Mouse (Mus musculus) heart, embryonic 14.5 days (tissue): Measurements from ENCODE around the gene Eva1c. TPM values are rescaled to one million over a fixed set of nuclear protein-coding genes. Genes with fewer than 3 reads are reported as not detected.

Experiments
- ATAC-seq: fragments of 200-750 bp; cut with Nextera tagmentation; 2 replicates; pipeline ENCODE4 v1.8.0; 2017; ENCODE audit warnings: low read depth, moderate TSS enrichment; ENCODE audit not compliant: insufficient number of reproducible peaks, insufficient read depth, low FRiP score
- H3K27ac ChIP-seq, 2 experiments: fragments of 200-500 bp in 1 of 2; fragments of 300-500 bp in 1 of 2; sonication (generic) in 1 of 2; replicated peaks in 1 of 2; 2 replicates each; pipeline ENCODE4 v1.5.1; 2012 to 2014; ENCODE audit warnings: low read depth in 2 of 2, low read length in 2 of 2, control low read depth in 1 of 2, mild to moderate bottlenecking in 1 of 2, mixed read lengths in 1 of 2; ENCODE audit not compliant: control insufficient read depth in 1 of 2, insufficient read depth in 1 of 2
- H3K27me3 ChIP-seq: fragments of 300-500 bp; sonication (generic); 2 replicates; pipeline ENCODE4 v1.6.1; 2014; ENCODE audit warnings: mild to moderate bottlenecking, low read length, control low read depth; ENCODE audit not compliant: control insufficient read depth, insufficient read depth
- H3K36me3 ChIP-seq: fragments of 300-500 bp; sonication (generic); 2 replicates; pipeline ENCODE4 v1.6.1; 2014; ENCODE audit warnings: mild to moderate bottlenecking, control low read depth, low read length, mixed read lengths; ENCODE audit not compliant: control insufficient read depth, insufficient read depth
- H3K4me1 ChIP-seq, 2 experiments: fragments of 200-500 bp in 1 of 2; fragments of 300-500 bp in 1 of 2; sonication (generic) in 1 of 2; 2 replicates each; pipeline ENCODE4 v1.6.1; 2012 to 2014; ENCODE audit warnings: low read length in 2 of 2, control low read depth in 1 of 2, mixed read lengths in 1 of 2; ENCODE audit not compliant: control insufficient read depth in 2 of 2, insufficient read depth in 2 of 2
- H3K4me2 ChIP-seq: fragments of 300-500 bp; sonication (generic); 2 replicates; pipeline ENCODE4 v1.6.1; 2014; ENCODE audit warnings: mild to moderate bottlenecking, low read length
- H3K4me3 ChIP-seq, 2 experiments: fragments of 200-500 bp in 1 of 2; fragments of 300-500 bp in 1 of 2; sonication (generic) in 1 of 2; 2 replicates each; pipeline ENCODE4 v1.5.1; 2012 to 2014; ENCODE audit warnings: low read length in 2 of 2, mild to moderate bottlenecking in 2 of 2, control low read depth in 1 of 2, low read depth in 1 of 2, moderate library complexity in 1 of 2; ENCODE audit not compliant: control insufficient read depth in 1 of 2, insufficient read depth in 1 of 2
- H3K9ac ChIP-seq: fragments of 300-500 bp; sonication (generic); 2 replicates; pipeline ENCODE4 v1.6.1; 2014; ENCODE audit warnings: mild to moderate bottlenecking, low read length
- H3K9me3 ChIP-seq: fragments of 300-500 bp; sonication (generic); 2 replicates; pipeline ENCODE4 v1.6.1; 2016; ENCODE audit warnings: low read length, control low read depth; ENCODE audit not compliant: control insufficient read depth
- WGBS: fragments of 180-500 bp; shearing (Covaris S2); extraction: QIAGEN DNeasy Blood & Tissue Kit; methylation state at CpG from one replicate; pipeline ENCODE4 v1.1.7; 2014; 5-methylcytosine and 5-hydroxymethylcytosine counted together
- polyA plus RNA-seq: library from polyadenylated mRNA; unstranded; fragments of >200 nt; fragmentation: Nextera tagmentation; extraction: Ambion mirVana; gene quantifications from 2 replicates; pipeline ENCODE4 v1.2.1, GENCODE M21; 2014

Eva1c gene
- polyA plus RNA-seq, 1 experiment from 2014 or later = 3.3 TPM

DNA sequence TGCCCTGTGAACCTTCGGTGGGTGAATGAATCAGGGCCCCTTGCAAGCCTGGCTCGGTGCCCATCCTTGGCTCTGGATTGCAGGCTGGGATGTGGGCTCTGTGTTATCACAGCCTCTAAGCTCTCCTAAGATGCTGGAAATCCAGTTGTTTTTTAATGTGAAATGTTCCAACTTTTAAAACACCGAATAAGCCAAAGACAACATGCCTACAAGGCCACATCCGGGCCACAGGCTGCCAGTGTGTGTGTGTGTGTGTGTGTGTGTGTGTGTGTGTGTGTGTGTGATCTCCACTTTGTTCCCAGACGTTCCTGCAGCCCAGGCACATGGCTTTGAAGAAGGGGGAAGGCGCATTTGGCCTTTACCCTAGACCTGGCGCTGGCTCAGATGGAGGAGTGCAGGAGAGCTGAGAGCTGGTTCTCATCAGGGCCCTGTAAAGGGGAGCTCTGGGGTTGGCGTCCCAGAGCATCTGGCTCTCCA, 56.0 kb downstream of the Eva1c start:
- Histone ChIP-seq H3K27ac (peak overlapping the region; percentile 39 to 66; a peak in 3 of 4 replicates), H3K4me3 (no peak overlapping the region), H3K4me1 (peaks cover 22 to 27% of the 10 kb centered on the region in 2 experiments), H3K4me2 (no peak overlapping the region), H3K9ac (no peak overlapping the region; the same call in 1 of the 2 replicates), H3K27me3 (no peaks in the 10 kb centered on the region), H3K36me3 (no peaks in the 10 kb centered on the region), H3K9me3 (no peaks in the 10 kb centered on the region)
- 37% methylated on average over 8 of the region's 8 CpGs for WGBS
- peak; percentile 65 for ATAC-seq

DNA sequence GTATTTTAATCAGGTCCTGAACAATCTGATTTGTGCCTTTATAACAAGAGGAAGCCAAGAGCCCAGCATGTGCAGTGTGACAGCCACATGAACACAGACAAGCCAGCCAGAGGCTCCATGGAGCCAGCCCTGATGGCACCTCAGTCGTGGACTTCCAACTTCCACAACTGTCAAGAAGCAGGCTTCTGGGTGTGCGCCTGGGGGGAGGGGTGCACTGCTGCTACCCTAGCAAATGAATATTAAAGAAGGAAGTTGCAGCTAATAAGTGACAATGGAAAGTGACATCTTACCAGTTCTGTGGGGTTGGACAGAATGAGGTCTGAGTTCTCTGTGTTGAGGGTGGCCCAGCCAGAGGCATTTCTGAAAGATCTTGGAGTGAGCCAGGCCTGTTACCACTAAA, 58.8 kb downstream of the Eva1c start:
- H3K4me3 ChIP-seq = no peak overlapping the region
- WGBS = 66% methylated on average over 2 of the region's 2 CpGs
- peaks cover 22 to 27% of the 10 kb centered on the region in 2 experiments for H3K4me1 ChIP-seq
- no peak overlapping the region for H3K4me2 ChIP-seq
- H3K27ac ChIP-seq = peak overlapping the region; percentile 14 to 55
- ATAC-seq = no peak
- 0 out of 2 replicates have a peak, but pooled peaks cover 3% of the 10 kb centered on the region for H3K9me3 ChIP-seq
- no peak overlapping the region for H3K9ac ChIP-seq
- H3K27me3 ChIP-seq = no peaks in the 10 kb centered on the region
- H3K36me3 ChIP-seq = no peaks in the 10 kb centered on the region

DNA sequence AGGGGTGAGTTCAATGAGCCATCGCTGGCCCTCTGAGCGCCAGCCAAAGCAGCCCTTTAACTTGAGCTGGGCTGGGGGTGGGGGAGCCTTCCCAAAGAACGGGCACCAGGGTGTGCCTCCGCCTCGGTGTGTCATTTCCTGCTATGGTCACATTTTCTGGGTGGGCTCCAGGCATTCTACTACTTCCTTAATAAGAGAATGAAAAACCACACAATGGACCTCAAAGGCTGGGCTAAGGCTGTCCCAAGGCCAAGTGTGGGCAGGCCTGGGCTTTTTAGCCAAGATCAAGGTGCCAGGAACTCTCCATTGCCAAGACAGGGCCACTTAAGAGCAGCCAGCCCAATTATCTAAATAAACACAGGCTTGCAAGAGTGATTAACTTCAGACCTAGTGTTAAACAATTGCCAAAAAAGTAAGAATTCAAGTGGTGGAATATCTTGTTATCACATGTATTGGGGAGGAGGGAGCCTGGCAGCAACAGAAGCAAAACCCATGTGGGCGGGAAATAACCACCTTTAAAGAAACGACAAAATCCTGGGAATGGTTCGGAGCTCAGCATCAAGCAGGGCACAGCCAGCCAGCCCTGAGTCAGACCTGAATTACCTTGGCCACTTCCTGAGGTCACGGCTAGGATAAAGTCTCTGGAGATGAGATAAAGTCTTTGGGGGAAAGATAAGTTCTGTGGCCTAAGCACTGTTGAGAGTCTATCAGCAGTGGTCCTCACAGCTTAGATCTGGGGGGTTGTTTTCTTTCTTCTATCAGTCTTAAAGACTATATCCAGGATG, 59.5 kb downstream of the Eva1c start:
- WGBS = 49% methylated on average over 9 of the region's 9 CpGs
- 0 out of 2 replicates have a peak, but pooled peaks cover 3% of the 10 kb centered on the region for H3K9me3 ChIP-seq
- H3K36me3 ChIP-seq = no peaks in the 10 kb centered on the region
- H3K27me3 ChIP-seq = no peaks in the 10 kb centered on the region
- no peak overlapping the region for H3K4me3 ChIP-seq
- H3K9ac ChIP-seq = no peak overlapping the region
- ATAC-seq = peak; percentile 73
- H3K4me2 ChIP-seq = no peak overlapping the region
- peaks cover 22 to 30% of the 10 kb centered on the region in 2 experiments for H3K4me1 ChIP-seq
- peak overlapping the region; percentile 14 to 55 for H3K27ac ChIP-seq

DNA sequence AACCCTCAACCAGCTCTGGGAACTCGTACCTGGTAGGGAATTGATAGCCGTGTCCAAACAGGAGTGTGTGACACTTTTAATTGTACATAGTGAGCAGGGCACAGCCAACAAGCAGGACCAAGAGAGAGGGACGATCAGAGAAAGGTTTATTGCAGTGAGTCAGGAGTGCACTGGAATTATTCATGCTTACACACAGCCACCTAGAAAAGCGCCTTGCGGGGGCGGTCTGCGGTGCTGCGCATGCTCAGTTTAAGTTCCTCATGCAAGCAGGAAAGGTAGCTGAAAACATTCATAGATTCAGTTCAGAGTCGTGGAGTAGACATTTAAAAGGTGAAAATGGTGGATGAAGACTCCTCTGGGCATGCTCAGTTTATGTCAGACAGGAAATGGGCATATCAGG, 64.2 kb downstream of the Eva1c start:
- Histone ChIP-seq H3K9ac (no peak overlapping the region), H3K4me2 (no peak overlapping the region), H3K4me1 (peaks cover 18 to 24% of the 10 kb centered on the region in 2 experiments), H3K27me3 (no peaks in the 10 kb centered on the region), H3K36me3 (no peaks in the 10 kb centered on the region), H3K9me3 (0 out of 2 replicates have a peak, but pooled peaks cover 3% of the 10 kb centered on the region), H3K4me3 (no peak overlapping the region), H3K27ac (no peak overlapping the region)
- 89% methylated on average over 9 of the region's 9 CpGs for WGBS
- no peak for ATAC-seq

DNA sequence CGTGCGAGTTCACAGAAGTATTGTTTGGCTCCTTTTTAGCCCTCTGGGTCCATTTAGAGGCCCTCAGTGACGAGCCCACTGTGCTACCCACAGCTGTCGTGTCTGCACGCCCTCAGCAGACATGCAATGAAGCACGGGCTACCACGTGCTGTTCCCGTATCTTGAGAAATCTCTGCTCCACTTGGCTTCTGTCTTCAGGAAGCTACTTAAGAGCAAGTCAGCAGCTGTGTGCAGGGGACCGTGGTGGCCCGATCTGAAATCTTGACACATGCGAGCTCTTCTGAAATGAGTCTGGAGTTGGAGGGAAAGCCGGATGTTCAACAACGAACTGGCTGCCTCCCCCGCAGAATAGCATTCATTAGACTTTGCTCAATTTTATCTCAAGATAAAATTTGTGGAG, 65.1 kb downstream of the Eva1c start:
- H3K27ac ChIP-seq = peak overlapping the region; percentile 20 to 64; a peak in 2 of 4 replicates
- no peaks in the 10 kb centered on the region for H3K27me3 ChIP-seq
- peak overlapping the region; percentile 21; the same call in 1 of the 2 replicates for H3K9ac ChIP-seq
- ATAC-seq = 0 out of 2 replicates have a peak, but pooled peaks have one; percentile 23
- no peaks in the 10 kb centered on the region for H3K36me3 ChIP-seq
- H3K4me3 ChIP-seq = no peak overlapping the region
- peaks cover 11 to 15% of the 10 kb centered on the region in 2 experiments for H3K4me1 ChIP-seq
- peak overlapping the region; percentile 35 for H3K4me2 ChIP-seq
- 37% methylated on average over 14 of the region's 14 CpGs for WGBS
- H3K9me3 ChIP-seq = 0 out of 2 replicates have a peak, but pooled peaks cover 3% of the 10 kb centered on the region

DNA sequence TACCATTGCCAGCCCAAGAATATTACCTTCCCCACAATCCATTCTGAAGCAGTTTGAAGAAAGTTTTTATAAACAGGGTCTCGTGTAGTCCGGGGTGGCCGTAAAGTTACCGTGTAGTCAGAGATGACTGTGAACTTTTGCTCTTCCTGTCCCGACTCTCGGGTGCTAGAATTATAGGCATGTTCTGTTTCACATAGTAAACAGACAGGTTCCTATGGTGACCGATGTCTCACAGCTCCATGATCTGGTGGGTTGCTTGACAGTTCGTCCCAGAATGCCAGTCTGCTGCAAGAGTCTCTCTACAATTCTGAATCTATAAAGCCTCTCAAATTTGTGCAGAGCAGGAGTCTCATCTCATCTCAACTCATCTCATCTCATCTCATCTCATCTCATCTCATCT, 65.6 kb downstream of the Eva1c start:
- Histone ChIP-seq H3K4me1 (peaks cover 11 to 15% of the 10 kb centered on the region in 2 experiments), H3K9me3 (0 out of 2 replicates have a peak, but pooled peaks cover 3% of the 10 kb centered on the region), H3K36me3 (no peaks in the 10 kb centered on the region), H3K27ac (no peak overlapping the region), H3K4me2 (peak overlapping the region; percentile 35), H3K4me3 (no peak overlapping the region), H3K9ac (no peak overlapping the region), H3K27me3 (no peaks in the 10 kb centered on the region)
- WGBS = 20% methylated on average over 8 of the region's 8 CpGs
- ATAC-seq = peak; percentile 49; the same call in 1 of the 2 replicates

DNA sequence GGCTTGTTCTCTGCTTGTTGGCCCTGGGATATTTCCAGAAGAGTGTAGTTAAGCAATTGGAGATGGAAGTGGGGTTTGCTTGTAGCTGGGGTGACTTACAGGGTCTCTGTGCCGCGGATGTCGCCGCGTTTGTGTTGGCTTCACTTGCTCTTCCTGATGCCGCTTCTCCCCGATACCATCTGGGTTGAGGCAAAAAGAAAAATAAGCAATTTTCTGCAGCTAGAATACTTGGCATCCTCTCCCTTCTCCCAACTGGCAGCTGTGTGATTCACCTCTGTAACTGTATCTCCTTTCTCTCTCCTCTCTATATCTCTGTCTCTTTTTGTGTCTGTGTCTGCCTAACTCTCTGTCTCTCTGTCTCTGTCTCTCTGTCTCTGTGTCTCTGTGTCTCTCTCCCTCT, 66.5 kb downstream of the Eva1c start:
- no peak for ATAC-seq
- Histone ChIP-seq H3K4me3 (no peak overlapping the region), H3K4me1 (peaks cover 11 to 15% of the 10 kb centered on the region in 2 experiments), H3K9ac (no peak overlapping the region), H3K4me2 (no peak overlapping the region), H3K27me3 (no peaks in the 10 kb centered on the region), H3K9me3 (0 out of 2 replicates have a peak, but pooled peaks cover 2% of the 10 kb centered on the region), H3K27ac (0 out of 4 replicates have a peak overlapping the region, but pooled peaks of 1 of the 2 experiments have one; percentile 3), H3K36me3 (no peaks in the 10 kb centered on the region)
- 78% methylated on average over 7 of the region's 7 CpGs for WGBS
